Mouse (Mus musculus): ENCODE data around the gene Olfr329-ps.

DNA sequence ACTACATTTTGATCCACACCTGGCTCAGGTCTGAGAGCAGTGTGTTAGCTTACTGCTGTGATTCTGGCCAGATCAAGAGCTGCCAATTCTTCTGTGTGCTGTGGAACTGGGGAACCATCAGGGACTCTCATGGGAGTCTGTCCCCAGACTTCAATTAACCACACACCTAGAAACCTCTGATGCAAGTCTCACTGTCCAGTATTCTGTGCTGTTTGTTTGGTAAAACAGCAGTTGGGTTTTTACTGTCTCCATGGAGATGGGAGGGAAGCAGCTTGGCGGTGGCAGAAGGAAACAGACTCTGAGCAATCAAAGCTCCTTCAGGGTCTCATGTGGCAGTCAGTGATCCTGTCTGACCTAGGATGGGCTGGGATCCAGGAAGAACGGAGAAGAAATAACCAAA lies 53.8 kb downstream of the Olfr329-ps start, which contains the start of gene Olfr332:
- TF ChIP-seq CTCF (IDR thresholded peaks at IDR 0.05; ENCODE audit: low read depth, low read length) (no peak), POLR2AphosphoS5 (IDR thresholded peaks at IDR 0.05; ENCODE audit: insufficient replicate concordance, low read depth, low read length) (no peak)
